Mouse (Mus musculus) cortical plate, adult 2 months (tissue): ENCODE measurements around the gene Fkbp4.

Source experiments
- CTCF ChIP-seq: fragments of 200-500 bp; IDR thresholded peaks from 2 replicates; pipeline ENCODE4 v1.5.1; 2011; ENCODE audit warnings: mild to moderate bottlenecking, control low read depth, low read length; ENCODE audit not compliant: insufficient read depth; ENCODE audit errors: extremely low read depth
- POLR2A ChIP-seq: fragments of 200-500 bp; IDR thresholded peaks from 2 replicates; pipeline ENCODE4 v1.6.1; 2011; ENCODE audit warnings: mild to moderate bottlenecking, low read length, control low read depth; ENCODE audit not compliant: insufficient read depth; ENCODE audit errors: extremely low read depth

GRCm38 (mm10) chr6:128427571-128427970 lies 10.9 kb downstream of the Fkbp4 start:
- TF ChIP-seq CTCF, result no peak
- no peak for TF ChIP-seq POLR2A
